Mouse (Mus musculus) T-helper 2 cell (primary cell): ENCODE data around the gene Kctd6.
"Not testable (repeated sequence)": the region's sequence is repeated elsewhere in the genome, so short reads cannot be mapped to it uniquely, and the experiment has no call there.

Experiments used
- in situ Hi-C: fragments of 300-600 bp; cut with MboI, MseI; formaldehyde crosslinking; loops from one replicate; pipeline ENCODE4 v1.15.1; 2025; ENCODE audit warnings: high pct_unique_total_duplicates

Kctd6 gene

GRCm38 (mm10) chr14:8250141-8250871 lies 36.4 kb downstream of the Kctd6 start:
- in situ Hi-C loops: no loop called here

- in situ Hi-C loops: no loop called here
Measured at GRCm38 (mm10) chr14:8251330-8251885, 37.5 kb downstream of the Kctd6 start.

- in situ Hi-C loops: no loop called here
Measured at GRCm38 (mm10) chr14:8255076-8255729, 41.3 kb downstream of the Kctd6 start.

GRCm38 (mm10) chr14:8256072-8256471 lies 42.1 kb downstream of the Kctd6 start:
- in situ Hi-C loops: no loop called here

GRCm38 (mm10) chr14:8256881-8257280 lies 42.9 kb downstream of the Kctd6 start:
- in situ Hi-C loops: no loop called here

GRCm38 (mm10) chr14:8257521-8258334 lies 43.8 kb downstream of the Kctd6 start:
- in situ Hi-C loops: no loop called here

- in situ Hi-C loops: no loop called here
Measured at GRCm38 (mm10) chr14:8258335-8258627, 44.3 kb downstream of the Kctd6 start.

- in situ Hi-C loops: no loop called here
Measured at GRCm38 (mm10) chr14:8258752-8259151, 44.8 kb downstream of the Kctd6 start.

GRCm38 (mm10) chr14:8259166-8259565 lies 45.2 kb downstream of the Kctd6 start, which contains the start of gene Acox2:
Acox2 (minus strand) TSS chr14:8259353.
- in situ Hi-C loops: no loop called here

GRCm38 (mm10) chr14:8260214-8260613 lies 46.3 kb downstream of the Kctd6 start:
- in situ Hi-C loops: no loop called here

- in situ Hi-C loops: no loop called here
Measured at GRCm38 (mm10) chr14:8262242-8262641, 48.3 kb downstream of the Kctd6 start.

- in situ Hi-C loops: no loop called here
Measured at GRCm38 (mm10) chr14:8264378-8264777, 50.4 kb downstream of the Kctd6 start.

GRCm38 (mm10) chr14:8271281-8271680 lies 57.3 kb downstream of the Kctd6 start:
- in situ Hi-C loops: not testable (repeated sequence)
